Mouse (Mus musculus): ENCODE data around the gene Olfr70. TPM values are rescaled to one million over a fixed set of nuclear protein-coding genes. Genes with fewer than 3 reads are reported as not detected.

Gene Olfr70
- total RNA-seq (2015) (not detected in 2 replicates), total RNA-seq (2017) (not detected in 2 replicates)

DNA sequence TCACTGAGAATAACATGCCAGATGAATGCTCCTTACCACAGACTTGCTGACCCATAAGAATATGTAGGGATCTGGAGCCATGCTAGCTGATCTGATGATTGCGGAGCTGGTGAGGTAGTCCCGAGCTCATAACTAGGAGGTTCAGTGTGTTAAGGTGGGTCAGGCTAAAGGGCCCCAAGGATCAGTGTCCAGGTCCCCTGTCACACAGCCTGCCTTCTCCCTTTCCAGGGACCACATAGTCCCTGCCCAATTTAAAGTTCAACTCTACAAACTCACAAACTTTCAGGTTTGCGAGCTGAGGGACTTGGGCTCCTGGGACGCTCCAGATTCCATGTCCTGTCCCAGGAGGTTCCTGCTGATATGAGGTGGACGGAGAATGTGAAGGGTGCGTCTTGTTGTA, at the start of gene Olfr70:
Gene Olfr70 (minus strand): TSS at position 101 of the 400 bp plus-strand sequence.
- ATAC-seq (replicated peaks; ENCODE audit: poor library complexity), result no peak

DNA sequence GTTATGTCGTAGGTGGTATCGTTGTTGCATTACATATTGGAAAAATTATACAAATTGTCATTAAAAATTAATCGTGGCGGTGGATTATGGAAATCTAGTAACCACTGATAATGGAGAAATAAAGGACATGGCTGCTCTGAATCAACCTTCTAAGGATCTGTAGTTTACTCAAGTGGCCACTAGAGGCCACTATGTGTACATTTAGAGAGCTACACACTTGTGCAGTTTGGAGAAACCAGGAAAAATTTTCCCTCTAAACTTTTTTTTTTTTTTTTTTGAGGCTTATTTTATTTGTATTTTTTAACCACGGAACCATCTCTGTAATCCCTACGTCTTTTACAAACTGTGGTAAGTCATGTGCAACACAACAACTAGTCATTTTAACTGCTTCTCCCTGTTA, 44.6 kb upstream of the Olfr70 start:
- peak; percentile 61 for ATAC-seq (replicated peaks; ENCODE audit: poor library complexity)

DNA sequence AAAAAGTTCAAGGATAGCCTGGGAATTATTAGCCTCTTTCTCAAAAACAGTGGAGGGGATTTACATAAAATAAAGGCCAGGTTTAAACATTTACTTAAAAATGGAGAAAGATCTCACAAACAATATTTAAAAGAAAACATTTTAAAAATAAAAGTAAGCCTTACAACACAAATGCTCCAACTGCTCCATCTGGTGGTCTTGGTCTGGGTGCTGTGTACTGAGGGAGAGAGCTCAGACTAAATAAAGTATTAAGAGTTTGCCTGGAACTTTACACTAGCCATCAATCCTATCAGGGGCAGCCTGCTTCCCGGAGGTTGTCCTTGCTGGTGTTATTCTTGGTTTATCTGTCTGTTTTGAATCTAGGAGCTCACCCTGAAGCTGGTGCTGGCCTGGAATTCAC, 42.5 kb upstream of the Olfr70 start:
- no peak for ATAC-seq (replicated peaks; ENCODE audit: poor library complexity)

DNA sequence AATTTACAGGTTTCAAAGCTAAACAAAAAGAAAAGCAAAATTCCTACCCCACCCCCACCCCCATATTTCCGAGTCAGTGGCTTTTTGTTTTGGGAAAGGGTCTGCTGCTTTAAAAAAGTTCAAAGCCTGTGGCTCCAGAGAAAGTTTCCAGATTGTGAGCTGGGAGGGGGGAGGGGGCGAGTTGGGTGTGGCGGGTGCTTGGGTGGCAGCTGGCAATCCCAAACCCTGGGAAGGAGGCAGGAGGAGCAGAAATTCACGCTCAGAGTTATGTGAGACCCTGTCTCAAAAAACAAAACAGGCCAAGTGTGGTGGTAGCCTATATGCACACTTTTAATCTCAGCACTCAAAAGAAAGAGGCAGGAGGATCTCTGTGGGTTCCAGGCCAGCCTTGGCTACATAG, 42.0 kb upstream of the Olfr70 start:
- ATAC-seq (replicated peaks; ENCODE audit: poor library complexity), result no peak

DNA sequence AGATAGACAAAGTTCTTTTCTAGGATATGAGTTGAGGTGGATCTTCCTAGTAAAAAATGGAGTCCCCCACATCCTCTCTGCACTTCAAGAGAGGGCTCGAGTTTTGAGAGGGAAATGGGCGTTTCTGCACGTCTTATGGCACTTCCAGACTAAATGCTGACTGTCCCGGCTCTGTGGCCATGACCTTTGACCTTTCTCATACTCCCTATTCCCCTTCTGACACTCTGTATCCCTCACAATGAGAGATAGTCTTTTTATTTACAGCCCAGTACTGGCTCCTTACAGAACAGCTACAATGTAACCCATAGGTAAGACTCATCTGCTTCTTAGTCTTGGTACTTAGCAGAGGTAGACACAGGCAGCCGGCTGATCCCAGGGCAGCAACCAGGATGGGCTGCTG, 40.9 kb upstream of the Olfr70 start:
- no peak for ATAC-seq (replicated peaks; ENCODE audit: poor library complexity)

DNA sequence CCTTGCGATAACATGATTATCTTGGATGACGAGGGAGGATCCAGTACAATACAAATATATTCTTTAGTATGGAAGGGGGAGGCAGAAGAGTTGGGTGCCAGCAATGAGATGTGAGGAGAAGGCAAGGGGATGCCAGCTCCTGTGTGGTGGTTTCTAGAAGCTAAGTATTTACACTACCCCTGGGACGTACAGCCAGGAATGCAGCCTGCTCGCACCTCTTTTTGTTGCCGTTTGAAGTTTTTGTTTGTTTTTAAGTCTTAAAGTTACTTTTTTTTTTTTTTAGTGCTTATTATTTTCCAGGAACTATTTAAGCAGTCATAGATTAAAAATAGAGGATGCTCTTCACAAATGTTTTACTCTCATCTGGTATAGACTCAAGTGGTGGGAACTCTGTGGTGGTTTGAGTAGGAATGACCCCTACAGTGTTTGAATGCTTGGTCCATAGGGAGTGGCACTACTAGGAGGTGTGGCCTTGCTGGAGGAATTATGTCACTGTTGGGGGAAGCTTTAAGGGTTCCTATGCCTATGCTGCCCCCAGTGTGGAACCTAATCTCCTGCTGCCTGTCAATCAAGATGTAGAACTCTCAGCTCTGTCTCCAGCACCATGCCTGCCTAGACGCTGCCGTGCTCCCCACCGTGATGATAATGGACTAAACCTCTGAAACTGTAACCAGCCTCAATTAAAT, 38.5 kb upstream of the Olfr70 start:
- no peak for ATAC-seq (replicated peaks; ENCODE audit: poor library complexity)

DNA sequence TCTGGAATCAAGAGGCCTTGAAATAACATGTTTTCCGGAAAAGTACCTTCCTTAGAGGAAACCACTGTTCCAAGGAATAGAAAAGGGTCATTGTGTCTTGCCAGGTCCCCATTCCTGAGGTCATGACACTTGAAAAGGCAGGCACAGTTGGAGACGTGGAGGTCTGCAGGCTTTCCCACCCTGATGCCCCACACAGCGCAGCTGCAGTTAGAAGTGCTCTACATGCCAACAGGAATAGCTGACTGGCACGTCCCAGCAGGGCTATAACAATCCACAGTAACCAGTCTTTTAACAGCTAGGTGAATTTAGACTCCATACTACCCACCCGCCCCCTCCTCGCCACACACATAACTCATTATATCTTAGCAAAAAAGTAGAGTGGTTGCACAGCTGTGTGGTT, 36.5 kb upstream of the Olfr70 start:
- no peak for ATAC-seq (replicated peaks; ENCODE audit: poor library complexity)

DNA sequence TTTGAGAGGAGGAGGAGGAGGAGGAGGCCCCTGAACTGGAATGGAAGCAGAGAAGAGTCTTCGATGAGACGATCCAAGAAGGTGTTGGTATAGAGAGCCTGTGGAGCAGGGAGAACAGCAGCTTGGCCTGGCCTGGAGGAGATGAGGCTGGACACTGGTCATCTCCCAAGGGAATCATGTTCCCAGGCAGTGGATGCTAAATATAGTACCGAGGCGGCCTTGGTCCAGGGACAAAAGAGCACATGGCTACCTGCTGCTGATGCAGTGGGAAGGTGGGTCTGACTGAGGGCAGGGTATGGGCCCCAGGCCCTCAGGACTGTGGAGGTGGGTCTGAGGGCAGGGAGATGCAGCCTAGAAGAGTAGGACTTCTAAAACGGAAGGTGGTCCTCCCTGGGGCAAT, 32.6 kb upstream of the Olfr70 start:
- ATAC-seq (replicated peaks; ENCODE audit: poor library complexity), result no peak

DNA sequence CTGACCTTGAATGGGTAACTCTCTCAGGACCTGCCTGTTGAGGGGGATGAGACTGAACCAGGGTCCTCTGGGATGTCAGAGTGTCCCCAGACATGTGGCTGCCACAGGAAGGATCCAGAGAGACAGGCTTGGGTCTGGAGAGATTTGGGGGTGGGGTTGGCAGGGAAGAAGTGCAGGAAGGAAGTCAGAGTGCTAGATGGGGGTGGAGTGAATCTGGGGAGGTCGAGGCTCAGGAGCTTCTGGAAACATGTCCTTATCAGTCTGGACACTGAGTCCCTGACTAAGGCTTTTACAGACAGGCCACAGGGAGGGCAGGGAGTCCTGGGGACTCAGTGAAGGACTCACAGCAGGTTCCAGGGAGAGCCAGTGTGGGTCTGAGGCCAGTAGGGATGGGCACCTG, 31.6 kb upstream of the Olfr70 start:
- ATAC-seq (replicated peaks; ENCODE audit: poor library complexity), result no peak

DNA sequence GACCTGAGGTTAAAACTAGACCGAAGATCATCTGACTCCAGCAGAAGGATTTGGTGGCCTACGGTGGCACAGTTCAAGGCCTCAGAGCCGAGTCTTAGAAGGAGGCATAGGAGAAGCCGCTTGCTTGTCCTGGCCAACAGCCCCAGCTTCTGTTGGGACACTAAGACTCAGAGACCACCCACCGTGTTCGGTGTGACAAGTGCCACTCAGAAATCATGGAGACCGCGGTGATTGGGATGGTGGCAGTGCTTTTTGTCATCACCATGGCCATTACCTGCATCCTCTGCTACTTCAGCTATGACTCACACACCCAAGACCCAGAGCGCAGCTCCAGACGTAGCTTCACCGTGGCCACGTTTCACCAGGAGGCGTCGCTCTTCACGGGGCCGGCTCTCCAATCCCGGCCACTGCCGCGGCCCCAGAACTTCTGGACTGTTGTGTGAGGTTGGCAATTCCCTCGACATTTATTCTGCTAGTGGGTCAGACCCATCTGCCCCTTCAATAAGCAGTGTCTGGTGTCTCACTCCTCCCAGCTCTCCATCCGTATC, 30.2 kb upstream of the Olfr70 start:
- no peak for ATAC-seq (replicated peaks; ENCODE audit: poor library complexity)

DNA sequence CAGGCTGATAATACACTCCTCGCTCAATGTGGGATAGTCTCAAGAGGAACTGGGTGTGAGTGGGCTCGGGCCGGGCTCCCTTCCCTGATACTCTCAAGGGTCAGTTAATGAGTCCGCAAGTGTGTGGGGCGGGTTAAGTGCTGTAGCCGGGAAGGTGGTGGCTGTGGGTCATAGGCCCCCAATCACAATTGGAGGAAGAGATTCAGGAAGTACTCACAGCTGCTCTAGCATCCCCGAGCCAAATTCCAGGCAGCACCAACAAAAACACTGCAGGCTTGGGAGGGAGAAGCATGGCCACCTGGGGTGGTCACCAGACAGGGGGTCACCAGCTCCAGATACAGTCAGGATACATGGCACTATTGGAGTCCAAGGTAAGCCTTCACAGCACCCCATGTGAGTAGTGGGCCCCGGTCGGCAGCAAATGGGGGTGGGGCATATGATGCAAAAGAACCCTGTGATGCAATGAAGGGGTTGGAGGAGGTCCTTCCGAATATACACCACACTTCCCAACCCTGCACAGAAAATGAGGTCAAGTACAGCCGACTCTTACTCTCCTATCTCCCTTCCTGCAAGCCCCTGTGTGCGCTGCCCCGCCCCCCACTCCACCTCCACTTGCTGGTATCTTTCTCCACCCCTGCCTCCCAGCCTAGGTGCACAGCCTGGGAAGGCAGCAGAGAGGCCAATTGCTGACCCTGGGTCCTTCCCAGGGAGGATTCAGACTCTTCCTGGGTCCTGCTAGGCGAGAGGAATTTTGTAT, 29.4 kb upstream of the Olfr70 start, which contains the start of gene Spaar:
Gene Spaar (plus strand): TSS at position 241 of the 757 bp plus-strand sequence.
- peak; percentile 58 for ATAC-seq (replicated peaks; ENCODE audit: poor library complexity)

DNA sequence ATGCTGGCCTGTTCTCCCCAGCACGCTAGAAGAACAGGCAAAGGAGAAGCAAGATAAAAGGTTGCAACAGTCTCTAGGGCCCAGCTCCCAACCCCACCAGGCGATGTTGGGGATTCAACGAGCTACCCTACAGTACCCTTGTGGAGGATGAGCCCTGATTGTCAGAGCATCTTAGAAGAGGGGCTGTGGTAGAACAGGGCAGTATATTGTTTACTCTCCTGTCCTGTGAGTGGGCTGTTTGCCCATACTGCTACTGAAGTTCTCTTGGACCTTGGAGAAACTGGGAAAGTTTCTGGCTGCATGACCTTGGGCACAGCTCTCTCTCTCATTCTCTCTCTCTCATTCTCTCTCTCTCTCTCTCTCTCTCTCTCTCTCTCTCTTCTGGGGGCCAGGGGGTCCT, 28.5 kb upstream of the Olfr70 start:
- ATAC-seq (replicated peaks; ENCODE audit: poor library complexity), result no peak

DNA sequence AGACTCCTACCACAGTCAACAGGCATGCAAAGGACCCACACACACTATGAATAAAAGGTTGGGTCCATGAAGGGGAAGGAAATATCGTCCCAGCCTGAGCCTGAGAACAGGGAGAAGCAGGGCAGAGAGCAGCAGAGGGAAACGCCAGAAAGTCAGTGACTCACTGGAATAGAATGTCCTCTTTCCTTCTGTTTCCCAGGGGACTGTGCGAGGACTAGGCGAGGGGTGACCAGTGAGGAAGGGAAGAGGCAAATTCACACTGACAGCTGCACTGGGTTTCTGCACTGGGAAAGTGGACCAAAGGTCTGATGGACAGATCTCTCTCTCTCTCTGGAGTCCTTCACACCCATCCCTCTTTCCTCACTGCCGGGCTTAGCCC, 28.0 kb upstream of the Olfr70 start:
- ATAC-seq (replicated peaks; ENCODE audit: poor library complexity), result no peak

DNA sequence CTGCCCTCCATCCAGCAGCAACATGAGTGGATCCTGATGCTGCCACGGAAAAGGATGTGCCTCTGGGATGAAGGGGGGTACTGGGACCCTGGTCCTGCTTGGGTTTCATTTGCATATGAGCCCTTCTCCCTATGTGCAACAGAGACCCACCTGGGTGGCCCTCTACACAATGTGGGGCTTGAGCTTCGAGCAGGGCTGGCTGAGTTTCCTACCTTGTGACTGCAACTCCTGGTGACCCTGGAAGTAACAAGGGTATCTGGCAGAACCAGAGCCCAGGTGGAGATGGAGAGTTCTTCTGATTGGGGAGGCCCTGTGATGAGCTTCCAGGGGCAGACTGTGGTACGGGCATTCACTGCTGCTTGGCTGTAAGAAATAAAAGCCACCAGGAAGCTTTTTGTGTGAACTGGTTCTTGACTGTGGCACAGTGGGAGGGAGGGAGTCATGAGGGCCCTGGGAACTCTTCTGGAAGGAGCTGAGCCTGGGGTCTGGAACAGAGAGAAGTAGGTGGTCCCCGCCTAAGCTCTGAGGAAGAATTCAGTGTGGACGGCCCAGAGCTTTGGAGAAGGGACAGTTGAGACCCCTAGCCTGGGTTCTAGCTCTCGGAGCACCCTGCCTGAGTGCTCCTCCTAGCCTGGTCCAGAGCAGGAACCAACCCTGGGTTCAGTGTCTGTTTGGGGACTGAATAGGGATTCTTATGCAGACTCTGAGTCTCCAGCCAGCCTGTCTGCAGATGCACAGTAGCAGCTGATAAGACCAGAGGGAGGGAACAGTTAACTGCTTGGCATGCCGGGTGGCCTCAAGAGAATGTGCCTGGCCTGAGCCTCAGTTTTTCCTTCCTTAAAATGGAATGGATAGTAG, 27.3 kb upstream of the Olfr70 start:
- peak; percentile 70 for ATAC-seq (replicated peaks; ENCODE audit: poor library complexity)

DNA sequence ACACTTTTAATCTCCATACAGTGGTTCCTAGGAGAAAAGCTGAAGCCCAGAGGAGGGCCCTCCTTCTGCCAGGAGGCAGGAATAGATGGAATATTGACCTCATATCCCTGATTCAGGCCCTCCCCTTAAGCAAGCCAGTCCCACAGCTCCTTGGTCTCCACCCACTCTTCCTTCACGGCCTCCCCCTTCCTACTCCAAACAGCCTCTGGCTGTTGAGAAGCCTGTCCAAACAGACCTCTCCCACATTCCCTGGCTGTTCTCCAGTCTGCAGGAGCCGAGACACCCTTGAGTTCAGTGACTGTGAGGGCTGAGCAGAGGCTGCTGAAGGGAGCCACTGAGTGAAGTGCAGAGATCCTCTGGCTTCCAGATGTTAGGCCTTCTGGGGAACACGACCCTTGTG, 26.4 kb upstream of the Olfr70 start, which contains the start of gene Hrct1:
Gene Hrct1 (plus strand): TSS at position 194 of the 400 bp plus-strand sequence.
- ATAC-seq (replicated peaks; ENCODE audit: poor library complexity), result no peak

DNA sequence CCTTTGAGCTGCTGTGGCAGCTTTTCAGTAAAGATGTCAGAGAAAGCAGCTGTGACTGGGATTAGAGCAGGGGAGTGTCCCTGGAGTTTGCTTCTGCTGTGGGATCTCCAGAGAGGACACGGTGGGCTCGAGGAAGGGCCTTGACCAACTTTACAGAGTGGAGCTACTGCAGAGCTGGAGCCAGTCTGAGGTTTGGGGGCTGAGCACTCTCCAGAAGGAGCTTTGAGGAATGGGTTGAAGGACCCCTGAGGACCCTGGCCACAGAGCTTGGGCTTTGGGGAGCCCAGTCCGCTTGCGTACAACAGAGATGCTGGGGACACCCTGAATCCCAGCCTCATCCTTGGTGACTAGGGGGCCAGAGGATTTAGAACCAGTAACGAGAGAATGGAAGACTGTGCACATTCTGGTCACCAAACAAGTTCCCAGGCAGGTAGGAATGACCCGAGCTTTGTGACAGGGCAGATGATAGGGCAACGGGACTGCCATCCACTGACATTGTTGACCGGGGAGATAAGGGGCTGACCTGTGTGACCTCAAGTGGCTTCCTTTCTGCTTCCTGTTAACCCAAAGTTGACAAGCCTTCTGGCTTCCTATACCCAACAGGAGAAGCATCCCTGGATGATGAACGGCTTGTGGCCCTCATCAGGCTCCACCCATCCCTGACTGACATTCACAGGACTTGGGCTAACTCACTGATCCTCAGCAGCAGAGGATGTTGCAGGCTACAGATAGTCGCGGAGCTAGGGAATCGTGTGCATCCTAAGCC, 25.8 kb upstream of the Olfr70 start:
- no peak for ATAC-seq (replicated peaks; ENCODE audit: poor library complexity)

DNA sequence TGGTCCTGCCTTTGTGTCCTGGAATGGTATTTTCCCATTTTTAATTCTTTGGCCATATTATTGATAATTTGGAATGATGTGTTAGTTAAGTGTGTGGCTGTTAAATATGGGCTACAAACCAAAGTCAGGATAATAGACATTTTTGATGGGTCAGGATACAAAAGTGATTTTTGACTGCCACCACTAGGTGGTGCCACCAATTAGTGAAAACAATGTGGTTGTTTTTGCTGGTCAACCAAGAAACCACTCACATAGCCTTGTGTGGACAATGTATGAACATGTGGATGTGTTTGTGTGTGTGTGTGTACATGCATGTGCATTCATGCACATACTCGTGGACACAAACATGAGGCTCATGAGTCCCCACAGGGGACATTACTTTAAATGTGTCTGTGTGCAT, 24.2 kb upstream of the Olfr70 start:
- 0 out of 2 replicates have a peak, but pooled peaks have one; percentile 37 for ATAC-seq (replicated peaks; ENCODE audit: poor library complexity)

DNA sequence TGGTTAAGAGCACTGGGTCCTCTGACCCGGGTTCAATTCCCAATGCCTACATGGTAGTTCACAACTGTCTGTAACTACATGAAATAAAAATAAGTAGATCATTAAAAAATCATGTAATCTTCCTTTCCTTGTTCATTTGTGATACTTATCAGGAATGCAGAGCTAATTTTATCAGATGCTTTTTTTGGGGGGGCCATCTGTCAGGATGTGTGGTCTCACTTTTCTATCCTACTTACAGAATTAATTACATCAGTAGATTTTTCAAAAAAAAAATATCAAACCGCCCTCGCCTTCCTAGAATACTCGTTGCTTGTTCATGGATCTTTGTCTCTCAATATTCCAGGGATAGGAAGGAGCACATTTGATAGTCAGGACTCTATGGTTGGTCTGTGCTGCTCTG, 21.6 kb upstream of the Olfr70 start:
- ATAC-seq (replicated peaks; ENCODE audit: poor library complexity), result no peak

DNA sequence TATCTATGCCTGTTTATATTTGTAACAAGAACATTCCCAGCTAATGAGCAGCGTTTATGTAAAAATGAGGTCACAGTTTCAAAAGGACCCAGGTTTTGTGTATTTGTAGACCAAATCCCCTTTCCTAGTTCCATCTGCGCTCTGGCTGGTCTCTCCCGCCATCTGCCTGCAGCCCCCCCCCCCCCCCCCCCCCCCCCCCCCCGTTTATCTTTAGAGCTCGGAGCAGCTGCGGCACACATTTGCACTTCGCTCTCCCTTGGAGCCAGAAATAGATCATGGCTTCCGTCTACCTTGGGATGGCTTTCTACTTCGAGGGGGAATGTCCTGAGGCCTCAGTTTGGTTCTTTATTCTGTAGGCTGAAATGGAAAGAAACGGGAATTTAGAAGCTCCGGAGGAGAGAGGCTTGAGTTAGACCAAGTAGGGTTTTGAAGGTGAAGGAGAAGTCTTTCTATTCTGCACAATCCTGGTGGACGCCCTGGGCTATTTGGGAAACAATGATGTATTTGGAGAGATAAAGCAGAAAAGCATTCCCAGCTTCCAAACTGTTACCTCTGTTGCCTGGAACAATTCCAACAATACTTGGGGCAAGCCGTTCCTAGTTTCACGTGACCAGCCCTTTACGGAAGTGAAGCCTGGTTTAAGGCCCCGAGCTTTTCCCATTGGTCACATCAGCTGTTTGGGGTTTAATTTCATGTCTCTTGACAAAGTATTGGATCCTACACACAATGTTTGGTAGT, 20.1 kb upstream of the Olfr70 start:
- no peak for ATAC-seq (replicated peaks; ENCODE audit: poor library complexity)
